Comparison of ENCODE assay signal across 9 mouse cellular contexts in the genomic region with DNA sequence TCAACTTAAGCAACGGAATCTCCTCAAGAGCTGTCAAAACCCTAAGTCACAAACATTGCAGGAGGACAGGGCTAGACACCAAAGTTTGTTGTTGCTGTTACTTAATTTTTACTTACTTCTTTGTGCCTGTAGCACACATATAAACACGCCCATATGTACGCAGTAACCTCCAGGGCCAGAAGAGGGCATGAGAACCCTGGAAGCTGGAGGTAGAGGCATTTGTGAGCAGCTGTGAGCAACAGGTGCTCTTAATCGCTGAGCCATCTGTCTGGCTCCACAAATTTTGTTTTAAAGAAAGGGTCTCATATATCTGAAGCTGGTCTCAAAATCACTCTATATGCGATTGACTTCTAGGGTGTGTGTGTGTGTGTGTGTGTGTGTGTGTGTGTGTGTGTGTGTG. TPM values are rescaled to one million over a fixed set of nuclear protein-coding genes. Genes with fewer than 3 reads are reported as not detected.
DNase-seq lines count a peak whose midpoint lies in the region; ATAC-seq and TF ChIP-seq lines count a peak whose summit lies in the region.
"Had no signal": no experiment of that assay in that cellular context is flagged by ENCODE, and none has a peak within 500 bp of the region (broad histone marks: within the 10 kb centered on the region; RNA-seq: fewer than 3 reads in every experiment).

No protein-coding gene starts in this region.

- TF ChIP-seq POLR2A in bone marrow, adult 2 months (IDR thresholded peaks at IDR 0.05; ENCODE audit: borderline replicate concordance, control insufficient read depth, low read depth, low read length), result no peak

- no peaks in the 10 kb centered on the region for H3K9me3 ChIP-seq in heart, postnatal 0 days (replicated peaks; ENCODE audit: control insufficient read depth, low read length)

- H3K27ac ChIP-seq in heart, postnatal 0 days (ENCODE audit: low read depth), result no peak overlapping the region
- H3K27ac ChIP-seq in bone marrow, adult 2 months (ENCODE audit: control insufficient read depth, insufficient read depth, low read depth, low read length, poor library complexity), result no peak overlapping the region

- peak; percentile 13 for DNase-seq in heart, postnatal 0 days (ENCODE audit: low spot score)
- no peak for DNase-seq in heart, adult 11 months
- peak; percentile 50 for DNase-seq in kidney, adult 9 months
- DNase-seq in mesoderm, embryonic 11.5 days (ENCODE audit: low read depth, low spot score), result peak; percentile 76
- DNase-seq in right cerebral cortex, postnatal 25 days, result no peak

- no peaks in the 10 kb centered on the region for H3K79me2 ChIP-seq in C2C12 (ENCODE audit: control insufficient read depth, insufficient read depth)

- 53% methylated on average over 5 of the region's 5 CpGs for WGBS in heart, postnatal 0 days
- 71% methylated on average over 5 of the region's 5 CpGs for WGBS in bone marrow, adult 2 months

- H3ac ChIP-seq in C2C12 (ENCODE audit: control insufficient read depth, insufficient read length, low read depth), result no peak overlapping the region

- H3K4me1 ChIP-seq in heart, postnatal 0 days (ENCODE audit: control insufficient read depth, insufficient read depth), result peaks cover 6% of the 10 kb centered on the region; the same call in 1 of the 2 replicates
- peaks cover 2% of the 10 kb centered on the region; the same call in 1 of the 2 replicates for H3K4me1 ChIP-seq in bone marrow, adult 2 months (ENCODE audit: control insufficient read depth, insufficient read depth, low read length)

- no peak for TF ChIP-seq EP300 in heart, postnatal 0 days (IDR thresholded peaks at IDR 0.05; ENCODE audit: low read depth)

- no peak overlapping the region for H3K4me3 ChIP-seq in heart, postnatal 0 days (ENCODE audit: low read depth, low read length)
- H3K4me3 ChIP-seq in C2C12 (ENCODE audit: insufficient read depth, poor library complexity, severe bottlenecking), result no peak overlapping the region
- H3K4me3 ChIP-seq in bone marrow, adult 2 months (replicated peaks; ENCODE audit: control insufficient read depth, low read depth, low read length), result no peak overlapping the region

- H3K79me3 ChIP-seq in C2C12 (ENCODE audit: low read depth), result no peaks in the 10 kb centered on the region

- peak; percentile 54 for TF ChIP-seq CTCF in heart, postnatal 0 days (IDR thresholded peaks at IDR 0.05; ENCODE audit: low read depth)
- TF ChIP-seq CTCF in C2C12 (IDR thresholded peaks at IDR 0.05; ENCODE audit: control insufficient read depth, insufficient read depth, insufficient read length), result no peak
- peak; percentile 60 for TF ChIP-seq CTCF in bone marrow, adult 2 months (IDR thresholded peaks at IDR 0.05; ENCODE audit: control insufficient read depth, insufficient read depth, low read length)

- no peak overlapping the region for H3K9ac ChIP-seq in heart, postnatal 0 days (replicated peaks; ENCODE audit: low read depth, low read length)

- H3K4me2 ChIP-seq in heart, postnatal 0 days (ENCODE audit: low read depth, low read length), result no peak overlapping the region

- no peaks in the 10 kb centered on the region for H3K27me3 ChIP-seq in heart, postnatal 0 days (ENCODE audit: control insufficient read depth, insufficient read depth, low read length)
- H3K27me3 ChIP-seq in C2C12 (ENCODE audit: control insufficient read depth, insufficient read depth, insufficient read length), result no peaks in the 10 kb centered on the region

- no peak for ATAC-seq in heart, postnatal 0 days (ENCODE audit: insufficient read depth, low read depth)
- ATAC-seq in frontal cortex, adult (ENCODE audit: low TSS enrichment), result no peak

- no peaks in the 10 kb centered on the region for H3K36me3 ChIP-seq in heart, postnatal 0 days (replicated peaks; ENCODE audit: control insufficient read depth, insufficient read depth, low read length)
- no peaks in the 10 kb centered on the region for H3K36me3 ChIP-seq in C2C12 (ENCODE audit: control insufficient read depth, insufficient read depth)

TF ChIP-seq in C2C12, 6 proteins besides CTCF, POLR2A, EP300 and RAD21:
- TF ChIP-seq MYOG (IDR thresholded peaks at IDR 0.05; ENCODE audit: control insufficient read depth, extremely low read depth, insufficient read length) (no peak), MAX (IDR thresholded peaks at IDR 0.05) (no peak), MYOD1 (IDR thresholded peaks at IDR 0.05; ENCODE audit: control insufficient read depth, insufficient read length, low read depth) (peak; percentile 68), USF1 (IDR thresholded peaks at IDR 0.05; ENCODE audit: low read depth) (no peak)

RNA-seq across cellular contexts. Expression of a gene that starts 3.2 kb away (rescaled TPM):
- total RNA-seq in heart, postnatal 0 days (2014; rRNA removed; ENCODE audit: low replicate concordance), result 8.9 and 14.1 TPM in 2 replicates
- polyA plus RNA-seq in heart, postnatal 0 days (2015; fragmentation: Nextera tagmentation; extraction: Ambion mirVana), result 6.8 and 7.3 TPM in 2 replicates
- polyA plus RNA-seq in C2C12 (2012; fragmentation: generic; extraction: Trizol), result 1.5 TPM
- polyA plus RNA-seq in bone marrow, adult 2 months (2011; ENCODE audit: insufficient read depth, insufficient read length, low replicate concordance, missing spikeins), result 1.7 and 2.6 TPM in 2 replicates

RNA-seq across cellular contexts. Expression of a gene that starts 6.4 kb away (rescaled TPM):
- not detected in 2 replicates for total RNA-seq in heart, postnatal 0 days (2014; rRNA removed; ENCODE audit: low replicate concordance)
- not detected in 2 replicates for polyA plus RNA-seq in heart, postnatal 0 days (2015; fragmentation: Nextera tagmentation; extraction: Ambion mirVana)
- not detected for polyA plus RNA-seq in C2C12 (2012; fragmentation: generic; extraction: Trizol)
- polyA plus RNA-seq in bone marrow, adult 2 months (2011; ENCODE audit: insufficient read depth, insufficient read length, low replicate concordance, missing spikeins), result 1.00 TPM in 1 of 2 replicates, not detected in the other
- polyA plus RNA-seq: lung, embryonic 16.5 days had no signal

RNA-seq across cellular contexts. Expression of a gene that starts 28.6 kb away (rescaled TPM):
- total RNA-seq in heart, postnatal 0 days (2014; rRNA removed; ENCODE audit: low replicate concordance), result 59.7 and 70.8 TPM in 2 replicates
- 25.0 and 25.7 TPM in 2 replicates for polyA plus RNA-seq in heart, postnatal 0 days (2015; fragmentation: Nextera tagmentation; extraction: Ambion mirVana)
- 30.6 TPM for polyA plus RNA-seq in C2C12 (2012; fragmentation: generic; extraction: Trizol)
- 3.9 and 5.8 TPM in 2 replicates for polyA plus RNA-seq in bone marrow, adult 2 months (2011; ENCODE audit: insufficient read depth, insufficient read length, low replicate concordance, missing spikeins)

RNA-seq across cellular contexts. Expression of a gene that starts 35.9 kb away (rescaled TPM):
- 47.6 and 56.5 TPM in 2 replicates for total RNA-seq in heart, postnatal 0 days (2014; rRNA removed; ENCODE audit: low replicate concordance)
- 32.7 and 32.9 TPM in 2 replicates for polyA plus RNA-seq in heart, postnatal 0 days (2015; fragmentation: Nextera tagmentation; extraction: Ambion mirVana)
- 38.7 TPM for polyA plus RNA-seq in C2C12 (2012; fragmentation: generic; extraction: Trizol)
- 97.4 and 154 TPM in 2 replicates for polyA plus RNA-seq in bone marrow, adult 2 months (2011; ENCODE audit: insufficient read depth, insufficient read length, low replicate concordance, missing spikeins)

RNA-seq across cellular contexts. Expression of a gene that starts 50.9 kb away (rescaled TPM):
- total RNA-seq in heart, postnatal 0 days (2014; rRNA removed; ENCODE audit: low replicate concordance), result 15.9 and 41.7 TPM in 2 replicates
- polyA plus RNA-seq in heart, postnatal 0 days (2015; fragmentation: Nextera tagmentation; extraction: Ambion mirVana), result 7.9 and 8.4 TPM in 2 replicates
- polyA plus RNA-seq in C2C12 (2012; fragmentation: generic; extraction: Trizol), result 18.6 TPM
- 36.3 and 52.7 TPM in 2 replicates for polyA plus RNA-seq in bone marrow, adult 2 months (2011; ENCODE audit: insufficient read depth, insufficient read length, low replicate concordance, missing spikeins)

Comparison
In these comparisons a context has a peak if more than half of its experiments do, and no peak if none do; other contexts are left out.
1. DNase-seq: peak in heart, postnatal 0 days (single experiment), kidney, adult 9 months (single experiment) and mesoderm, embryonic 11.5 days (single experiment); none in heart, adult 11 months (single experiment) and right cerebral cortex, postnatal 25 days (single experiment).